Mouse (Mus musculus) intestine, embryonic 14.5 days (tissue): ENCODE data around the gene Sel1l2. TPM values are rescaled to one million over a fixed set of nuclear protein-coding genes. Genes with fewer than 3 reads are reported as not detected.

Source experiments
- ATAC-seq: fragments of 200-750 bp; cut with Nextera tagmentation; replicated peaks from 2 replicates; pipeline ENCODE4 v1.8.0; 2017; ENCODE audit warnings: low read depth, moderate number of reproducible peaks, moderate TSS enrichment, moderate library complexity; ENCODE audit not compliant: low FRiP score, low TSS enrichment
- DNase-seq: peaks from one replicate; pipeline ENCODE4 v3.0.0-alpha.2; 2018; ENCODE audit warnings: low spot score
- H3K27ac ChIP-seq: fragments of 300-500 bp; sonication (generic); 2 replicates; pipeline ENCODE4 v1.5.1; 2014; ENCODE audit warnings: low read depth, mild to moderate bottlenecking, control low read depth
- H3K27me3 ChIP-seq: fragments of 300-500 bp; sonication (generic); replicated peaks from 2 replicates; pipeline ENCODE4 v1.6.1; 2014; ENCODE audit warnings: low read length, control low read depth; ENCODE audit not compliant: control insufficient read depth, insufficient read depth
- H3K36me3 ChIP-seq: fragments of 300-500 bp; sonication (generic); 2 replicates; pipeline ENCODE4 v1.6.1; 2014; ENCODE audit warnings: low read length, control low read depth; ENCODE audit not compliant: control insufficient read depth, insufficient read depth
- H3K4me1 ChIP-seq: fragments of 300-500 bp; sonication (generic); replicated peaks from 2 replicates; pipeline ENCODE4 v1.6.1; 2014; ENCODE audit warnings: low read length, control low read depth, mixed read lengths; ENCODE audit not compliant: control insufficient read depth, insufficient read depth
- H3K4me2 ChIP-seq: fragments of 300-500 bp; sonication (generic); 2 replicates; pipeline ENCODE4 v1.6.1; 2014; ENCODE audit warnings: low read length
- H3K4me3 ChIP-seq: fragments of 300-500 bp; sonication (generic); 2 replicates; pipeline ENCODE4 v1.5.1; 2014; ENCODE audit warnings: low read depth, low read length, control low read depth, mixed read lengths
- H3K9ac ChIP-seq: fragments of 300-500 bp; sonication (generic); 2 replicates; pipeline ENCODE4 v1.6.1; 2014; ENCODE audit warnings: mild to moderate bottlenecking, low read length
- H3K9me3 ChIP-seq: fragments of 300-500 bp; sonication (generic); 2 replicates; pipeline ENCODE4 v1.6.1; 2016; ENCODE audit warnings: low read length, control low read depth; ENCODE audit not compliant: control insufficient read depth
- WGBS: fragments of 180-500 bp; shearing (Covaris S2); extraction: QIAGEN DNeasy Blood & Tissue Kit; methylation state at CpG from one replicate; pipeline ENCODE4 v1.1.7; 2014; 5-methylcytosine and 5-hydroxymethylcytosine counted together
- polyA plus RNA-seq: library from polyadenylated mRNA; unstranded; fragments of >200 nt; fragmentation: Nextera tagmentation; extraction: Ambion mirVana; gene quantifications from 2 replicates; pipeline ENCODE4 v1.2.1, GENCODE M21; 2014

The Sel1l2 gene
- polyA plus RNA-seq, 1 experiment from 2014 or later = not detected

GRCm38 (mm10) chr2:140242398-140242797, 147.1 kb downstream of the Sel1l2 start:
- Histone ChIP-seq H3K27ac (no peak overlapping the region), H3K27me3 (no peaks in the 10 kb centered on the region), H3K36me3 (no peaks in the 10 kb centered on the region), H3K4me1 (no peaks in the 10 kb centered on the region), H3K9ac (no peak overlapping the region), H3K9me3 (no peaks in the 10 kb centered on the region), H3K4me3 (no peak overlapping the region), H3K4me2 (no peak overlapping the region)
- WGBS = 80% methylated on average over 5 of the region's 5 CpGs
- no peak for ATAC-seq
- no peak for DNase-seq

- ATAC-seq (no peak), DNase-seq (no peak)
Measured at GRCm38 (mm10) chr2:140237245-140237644, 152.3 kb downstream of the Sel1l2 start.

GRCm38 (mm10) chr2:140230295-140230694, 159.2 kb downstream of the Sel1l2 start:
- no peaks in the 10 kb centered on the region for H3K4me1 ChIP-seq
- no peak overlapping the region for H3K4me2 ChIP-seq
- DNase-seq (no peak), ATAC-seq (no peak)
- no peak overlapping the region for H3K9ac ChIP-seq
- WGBS = 66% methylated on average over 1 of the region's 1 CpGs
- no peaks in the 10 kb centered on the region for H3K27me3 ChIP-seq
- H3K4me3 ChIP-seq = no peak overlapping the region
- no peaks in the 10 kb centered on the region for H3K9me3 ChIP-seq
- no peaks in the 10 kb centered on the region for H3K36me3 ChIP-seq
- no peak overlapping the region for H3K27ac ChIP-seq

More at GRCm38 (mm10) chr2:140237245-140237644, 152.3 kb downstream of the Sel1l2 start:
- Histone ChIP-seq H3K9me3 (no peaks in the 10 kb centered on the region), H3K36me3 (no peaks in the 10 kb centered on the region), H3K4me1 (no peaks in the 10 kb centered on the region), H3K9ac (no peak overlapping the region), H3K27ac (no peak overlapping the region), H3K4me3 (no peak overlapping the region), H3K4me2 (no peak overlapping the region; the same call in 1 of the 2 replicates), H3K27me3 (no peaks in the 10 kb centered on the region)
- WGBS = 49% methylated on average over 6 of the region's 6 CpGs

DNA sequence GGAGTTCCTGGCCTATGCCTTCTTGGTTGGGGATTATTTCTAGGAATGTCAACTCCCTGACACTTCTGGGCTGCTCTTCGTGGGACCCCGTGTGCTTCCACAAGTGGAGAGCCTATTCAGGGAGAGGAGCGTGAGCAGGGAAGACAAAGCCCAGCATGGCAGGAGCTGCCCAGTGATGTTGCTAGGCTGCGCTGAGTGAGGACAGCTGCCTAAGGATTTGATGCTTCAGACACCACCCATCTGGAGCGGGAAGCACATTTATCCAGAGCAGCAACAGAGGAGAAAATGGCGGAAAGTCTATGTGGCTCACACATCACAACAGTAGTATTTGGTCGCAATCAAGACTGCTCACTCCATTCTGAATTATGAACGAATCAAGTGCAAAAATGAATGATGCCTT, 169.2 kb downstream of the Sel1l2 start:
- H3K27ac ChIP-seq = no peak overlapping the region
- no peak overlapping the region for H3K4me3 ChIP-seq
- 70% methylated on average over 8 of the region's 8 CpGs for WGBS
- H3K9me3 ChIP-seq = no peaks in the 10 kb centered on the region
- DNase-seq (no peak), ATAC-seq (no peak)
- H3K4me1 ChIP-seq = no peaks in the 10 kb centered on the region
- H3K36me3 ChIP-seq = no peaks in the 10 kb centered on the region
- no peaks in the 10 kb centered on the region for H3K27me3 ChIP-seq
- no peak overlapping the region for H3K9ac ChIP-seq
- no peak overlapping the region for H3K4me2 ChIP-seq

GRCm38 (mm10) chr2:140215965-140216364, 173.5 kb downstream of the Sel1l2 start:
- Histone ChIP-seq H3K27me3 (no peaks in the 10 kb centered on the region), H3K9ac (no peak overlapping the region), H3K36me3 (no peaks in the 10 kb centered on the region), H3K9me3 (no peaks in the 10 kb centered on the region), H3K4me3 (no peak overlapping the region), H3K27ac (no peak overlapping the region), H3K4me2 (no peak overlapping the region), H3K4me1 (no peaks in the 10 kb centered on the region)
- WGBS = 69% methylated on average over 1 of the region's 1 CpGs
- no peak for ATAC-seq
- DNase-seq = no peak

DNA sequence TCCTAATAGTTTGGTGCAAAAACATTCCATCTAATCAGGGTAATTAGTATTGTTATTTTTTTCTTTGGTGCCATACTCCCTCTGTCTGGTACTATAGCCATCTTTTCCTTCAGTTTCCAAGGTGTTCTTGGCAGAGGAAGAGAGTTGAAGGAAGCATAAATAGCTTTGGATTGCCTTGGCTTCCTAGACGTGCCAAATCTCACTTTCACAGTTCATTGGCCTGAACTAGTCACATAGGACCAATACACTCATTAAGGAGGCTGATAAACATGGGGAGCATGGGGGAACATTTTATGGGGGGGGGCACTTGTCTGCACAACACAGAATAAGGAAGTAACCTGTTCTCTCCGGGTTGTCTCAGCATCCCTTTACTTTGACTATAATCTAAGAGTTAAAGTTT, 174.1 kb downstream of the Sel1l2 start:
- Histone ChIP-seq H3K4me1 (no peaks in the 10 kb centered on the region), H3K4me3 (no peak overlapping the region), H3K9ac (no peak overlapping the region), H3K4me2 (no peak overlapping the region), H3K27ac (no peak overlapping the region), H3K9me3 (no peaks in the 10 kb centered on the region), H3K27me3 (no peaks in the 10 kb centered on the region), H3K36me3 (no peaks in the 10 kb centered on the region)
- ATAC-seq (no peak), DNase-seq (no peak)
- WGBS = 71% methylated on average over 2 of the region's 2 CpGs

DNA sequence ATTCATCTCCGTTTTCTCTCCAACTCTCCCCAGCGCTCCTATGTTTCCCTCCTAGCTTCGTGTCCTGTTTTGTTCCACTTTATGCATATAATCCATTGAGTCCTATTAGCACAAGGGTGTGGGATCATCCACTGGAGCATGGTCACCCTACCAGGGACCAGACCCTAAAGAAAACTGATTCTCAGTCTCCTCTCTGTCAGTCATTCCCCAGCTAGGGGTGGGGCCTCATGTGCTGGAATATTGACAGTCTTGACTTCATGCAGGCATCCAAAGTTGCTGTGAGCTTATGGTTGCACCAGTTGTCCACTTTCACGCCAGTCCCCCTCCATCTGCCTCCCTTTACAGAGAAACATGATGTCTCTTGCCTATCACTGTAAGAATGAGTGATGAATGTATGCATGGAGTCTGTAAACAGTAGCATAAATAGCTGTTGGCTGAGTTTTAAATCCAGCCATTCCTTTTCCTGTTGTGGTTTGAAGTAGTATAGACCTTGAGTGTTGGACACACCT, 174.9 kb downstream of the Sel1l2 start:
- Histone ChIP-seq H3K27ac (no peak overlapping the region), H3K36me3 (no peaks in the 10 kb centered on the region), H3K4me1 (no peaks in the 10 kb centered on the region), H3K27me3 (no peaks in the 10 kb centered on the region), H3K9ac (no peak overlapping the region), H3K9me3 (no peaks in the 10 kb centered on the region), H3K4me3 (no peak overlapping the region), H3K4me2 (no peak overlapping the region)
- DNase-seq (no peak), ATAC-seq (no peak)
- 85% methylated on average over 4 of the region's 4 CpGs for WGBS

DNA sequence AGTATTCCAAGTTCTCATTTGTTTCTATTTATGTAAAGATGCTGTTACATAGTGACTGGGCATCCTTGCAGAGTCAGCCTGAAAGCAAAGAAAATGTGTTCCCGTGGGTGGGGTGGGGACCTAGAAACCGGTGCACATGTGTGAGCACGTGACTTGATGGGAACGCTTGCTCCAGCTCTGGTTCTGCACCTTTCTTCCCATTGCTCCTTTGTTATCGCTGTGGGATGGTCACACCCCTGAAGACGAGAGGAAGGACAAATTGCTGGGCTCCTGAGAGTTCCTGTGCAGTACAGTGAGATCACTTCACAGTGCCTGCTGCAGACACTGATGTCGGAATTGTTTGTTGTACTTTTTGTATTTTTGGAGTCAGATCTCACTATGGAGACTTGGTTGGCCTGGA, 185.8 kb downstream of the Sel1l2 start:
- 95% methylated on average over 7 of the region's 7 CpGs for WGBS
- H3K27ac ChIP-seq = no peak overlapping the region
- H3K9me3 ChIP-seq = no peaks in the 10 kb centered on the region
- no peak overlapping the region for H3K4me3 ChIP-seq
- no peak overlapping the region for H3K4me2 ChIP-seq
- no peak overlapping the region for H3K9ac ChIP-seq
- no peak for ATAC-seq
- peaks cover 32% of the 10 kb centered on the region for H3K36me3 ChIP-seq
- no peak for DNase-seq
- H3K27me3 ChIP-seq = no peaks in the 10 kb centered on the region
- no peaks in the 10 kb centered on the region for H3K4me1 ChIP-seq

GRCm38 (mm10) chr2:140202573-140202972, 186.9 kb downstream of the Sel1l2 start:
- no peak overlapping the region for H3K4me3 ChIP-seq
- no peaks in the 10 kb centered on the region for H3K4me1 ChIP-seq
- H3K9me3 ChIP-seq = no peaks in the 10 kb centered on the region
- no peak overlapping the region for H3K9ac ChIP-seq
- no peak for ATAC-seq
- no peaks in the 10 kb centered on the region for H3K27me3 ChIP-seq
- peaks cover 32% of the 10 kb centered on the region for H3K36me3 ChIP-seq
- no peak overlapping the region for H3K4me2 ChIP-seq
- DNase-seq = no peak
- H3K27ac ChIP-seq = no peak overlapping the region
- 90% methylated on average over 5 of the region's 5 CpGs for WGBS
